Mouse (Mus musculus): Measurements from ENCODE around the gene Plac1. TPM values are rescaled to one million over a fixed set of nuclear protein-coding genes. Genes with fewer than 3 reads are reported as not detected.

Plac1 gene
- polyA plus RNA-seq, 1 experiment from 2014 or later, result 5.8 TPM

MicroRNA genes within 50 kb of the gene (microRNA counts, 519-probe panel; counts per million panel counts)
- microRNA mmu-miR-322 (4,716 counts per million, percentile 95 among the panel's probes with 10 or more counts), microRNA mmu-miR-351 (3,151 counts per million, percentile 73 among the panel's probes with 10 or more counts), microRNA mmu-miR-450a-3p (104 counts per million, percentile 35 among the panel's probes with 10 or more counts), microRNA mmu-miR-450a-5p (4,145 counts per million, percentile 91 among the panel's probes with 10 or more counts), microRNA mmu-miR-450b-3p (2,996 counts per million, percentile 70 among the panel's probes with 10 or more counts), microRNA mmu-miR-450b-5p (104 counts per million, percentile 35 among the panel's probes with 10 or more counts), microRNA mmu-miR-503 (3,255 counts per million, percentile 76 among the panel's probes with 10 or more counts), microRNA mmu-miR-542-3p (2,306 counts per million, percentile 57 among the panel's probes with 10 or more counts), microRNA mmu-miR-542-5p (3,099 counts per million, percentile 72 among the panel's probes with 10 or more counts)

Small RNA genes lying within 50 kb of the gene (microRNA-seq; reads per million reads assigned to microRNA genes)
- gene Mir322 (44,976 reads per million, percentile 99 among the genes with 10 or more reads in this experiment), gene Mir351 (7,523 reads per million, percentile 95 among the genes with 10 or more reads in this experiment), gene Mir450-1 (31.3 reads per million, percentile 42 among the genes with 10 or more reads in this experiment), gene Mir450-2 (10.3 reads per million, percentile 29 among the genes with 10 or more reads in this experiment), gene Mir450b (266 reads per million, percentile 68 among the genes with 10 or more reads in this experiment), gene Mir503 (1,101 reads per million, percentile 80 among the genes with 10 or more reads in this experiment), gene Mir542 (835 reads per million, percentile 77 among the genes with 10 or more reads in this experiment)

Other genes with a start within 250 kb of the Plac1 start
- gene Fam122b, start 29.7 kb upstream of the Plac1 start, polyA plus RNA-seq (2015; fragmentation: Nextera tagmentation; extraction: Ambion mirVana), result 9.4 and 9.9 TPM in 2 replicates
- not detected in 2 replicates for gene Fam122c, start 33.3 kb upstream of the Plac1 start, polyA plus RNA-seq (2015; fragmentation: Nextera tagmentation; extraction: Ambion mirVana)
- gene Mospd1, start 130.4 kb upstream of the Plac1 start, polyA plus RNA-seq (2015; fragmentation: Nextera tagmentation; extraction: Ambion mirVana), result 40.2 and 40.4 TPM in 2 replicates
- 0.37 TPM in 1 of 2 replicates, not detected in the other for gene Etd, start 194.8 kb upstream of the Plac1 start, polyA plus RNA-seq (2015; fragmentation: Nextera tagmentation; extraction: Ambion mirVana)